Mouse (Mus musculus) forebrain, embryonic 12.5 days (tissue): ENCODE results near the gene Syt3. TPM values are rescaled to one million over a fixed set of nuclear protein-coding genes. Genes with fewer than 3 reads are reported as not detected.

Source experiments
- ATAC-seq: fragments of 200-750 bp; cut with Nextera tagmentation; 2 replicates; pipeline ENCODE4 v1.8.0; 2017; ENCODE audit warnings: moderate TSS enrichment; ENCODE audit not compliant: low FRiP score
- H3K27ac ChIP-seq: fragments of 300-500 bp; sonication (generic); 2 replicates; pipeline ENCODE4 v1.5.1; 2016; ENCODE audit warnings: mild to moderate bottlenecking
- H3K27me3 ChIP-seq: fragments of 300-500 bp; sonication (generic); 2 replicates; pipeline ENCODE4 v1.6.1; 2016; ENCODE audit warnings: mild to moderate bottlenecking
- H3K36me3 ChIP-seq: fragments of 300-500 bp; sonication (generic); replicated peaks from 2 replicates; pipeline ENCODE4 v1.6.1; 2016; ENCODE audit warnings: mild to moderate bottlenecking
- H3K4me1 ChIP-seq: fragments of 300-500 bp; sonication (generic); 2 replicates; pipeline ENCODE4 v1.6.1; 2016
- H3K4me2 ChIP-seq: fragments of 300-500 bp; sonication (generic); 2 replicates; pipeline ENCODE4 v1.6.1; 2016; ENCODE audit warnings: mild to moderate bottlenecking, moderate library complexity
- H3K4me3 ChIP-seq: fragments of 300-500 bp; sonication (generic); replicated peaks from 2 replicates; pipeline ENCODE4 v1.5.1; 2016; ENCODE audit warnings: mild to moderate bottlenecking
- H3K9ac ChIP-seq: fragments of 300-500 bp; sonication (generic); 2 replicates; pipeline ENCODE4 v1.6.1; 2016; ENCODE audit warnings: mild to moderate bottlenecking
- H3K9me3 ChIP-seq: fragments of 300-500 bp; sonication (generic); 2 replicates; pipeline ENCODE4 v1.6.1; 2016
- WGBS: fragments of 180-500 bp; shearing (Covaris S2); methylation state at CpG from one replicate; pipeline ENCODE4 v1.1.7; 2016; 5-methylcytosine and 5-hydroxymethylcytosine counted together
- polyA plus RNA-seq: library from polyadenylated mRNA; unstranded; fragments of >200 nt; fragmentation: Nextera tagmentation; extraction: Ambion mirVana; gene quantifications from 2 replicates; pipeline ENCODE4 v1.2.1, GENCODE M21; 2016

The Syt3 gene
- polyA plus RNA-seq, 1 experiment from 2014 or later = 6.6 TPM

- Histone ChIP-seq H3K4me3 (peak overlapping the region; percentile 20), H3K27ac (no peak overlapping the region), H3K4me1 (peaks cover 52% of the 10 kb centered on the region), H3K27me3 (peaks cover 81% of the 10 kb centered on the region), H3K9ac (peak overlapping the region; percentile 44), H3K4me2 (peak overlapping the region; percentile 54), H3K9me3 (no peaks in the 10 kb centered on the region), H3K36me3 (peaks cover 2% of the 10 kb centered on the region; the same call in 1 of the 2 replicates)
- ATAC-seq = peak; percentile 50
- WGBS = 2% methylated on average over 25 of the region's 25 CpGs
Observed at GRCm38 (mm10) chr7:44350957-44351711, 32.8 kb upstream of the Syt3 start.

DNA sequence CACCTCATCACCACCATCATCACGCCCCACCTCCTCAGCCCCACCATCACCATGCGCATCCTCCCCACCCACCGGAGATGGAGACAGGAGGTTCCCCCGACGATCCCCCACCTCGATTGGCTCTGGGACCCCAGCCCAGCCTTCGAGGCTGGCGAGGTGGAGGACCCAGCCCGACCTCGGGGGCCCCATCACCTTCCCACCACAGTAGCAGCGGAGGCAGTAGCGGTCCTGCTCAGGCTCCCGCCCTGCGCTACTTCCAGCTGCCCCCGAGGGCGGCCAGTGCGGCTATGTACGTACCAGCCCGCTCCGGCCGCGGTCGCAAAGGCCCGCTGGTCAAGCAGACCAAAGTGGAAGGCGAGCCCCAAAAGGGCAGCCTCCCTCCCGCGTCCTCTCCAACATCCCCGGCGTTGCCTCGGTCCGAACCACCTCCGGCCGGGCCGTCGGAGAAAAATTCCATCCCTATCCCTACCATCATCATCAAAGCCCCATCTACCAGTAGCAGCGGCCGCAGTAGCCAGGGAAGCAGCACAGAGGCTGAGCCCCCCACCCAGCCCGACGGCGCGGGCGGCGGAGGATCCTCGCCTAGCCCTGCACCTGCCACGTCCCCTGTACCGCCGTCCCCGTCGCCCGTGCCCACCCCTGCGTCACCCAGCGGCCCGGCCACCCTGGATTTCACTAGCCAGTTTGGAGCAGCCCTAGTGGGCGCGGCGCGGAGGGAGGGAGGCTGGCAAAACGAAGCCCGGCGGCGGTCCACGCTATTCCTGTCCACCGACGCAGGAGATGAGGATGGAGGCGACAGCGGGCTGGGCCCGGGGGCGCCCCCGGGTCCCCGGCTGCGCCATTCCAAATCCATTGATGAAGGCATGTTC is 31.8 kb upstream of the Syt3 start:
- H3K4me2 ChIP-seq = peak overlapping the region; percentile 54
- 0 out of 2 replicates have a peak, but pooled peaks have one; percentile 33 for ATAC-seq
- H3K27me3 ChIP-seq = peaks cover 91% of the 10 kb centered on the region
- no peaks in the 10 kb centered on the region for H3K36me3 ChIP-seq
- WGBS = 2% methylated on average over 71 of the region's 71 CpGs
- H3K4me1 ChIP-seq = peaks cover 62% of the 10 kb centered on the region
- peak overlapping the region; percentile 21; the same call in 1 of the 2 replicates for H3K9ac ChIP-seq
- no peak overlapping the region for H3K27ac ChIP-seq
- H3K4me3 ChIP-seq = peak overlapping the region; percentile 21
- no peaks in the 10 kb centered on the region for H3K9me3 ChIP-seq

DNA sequence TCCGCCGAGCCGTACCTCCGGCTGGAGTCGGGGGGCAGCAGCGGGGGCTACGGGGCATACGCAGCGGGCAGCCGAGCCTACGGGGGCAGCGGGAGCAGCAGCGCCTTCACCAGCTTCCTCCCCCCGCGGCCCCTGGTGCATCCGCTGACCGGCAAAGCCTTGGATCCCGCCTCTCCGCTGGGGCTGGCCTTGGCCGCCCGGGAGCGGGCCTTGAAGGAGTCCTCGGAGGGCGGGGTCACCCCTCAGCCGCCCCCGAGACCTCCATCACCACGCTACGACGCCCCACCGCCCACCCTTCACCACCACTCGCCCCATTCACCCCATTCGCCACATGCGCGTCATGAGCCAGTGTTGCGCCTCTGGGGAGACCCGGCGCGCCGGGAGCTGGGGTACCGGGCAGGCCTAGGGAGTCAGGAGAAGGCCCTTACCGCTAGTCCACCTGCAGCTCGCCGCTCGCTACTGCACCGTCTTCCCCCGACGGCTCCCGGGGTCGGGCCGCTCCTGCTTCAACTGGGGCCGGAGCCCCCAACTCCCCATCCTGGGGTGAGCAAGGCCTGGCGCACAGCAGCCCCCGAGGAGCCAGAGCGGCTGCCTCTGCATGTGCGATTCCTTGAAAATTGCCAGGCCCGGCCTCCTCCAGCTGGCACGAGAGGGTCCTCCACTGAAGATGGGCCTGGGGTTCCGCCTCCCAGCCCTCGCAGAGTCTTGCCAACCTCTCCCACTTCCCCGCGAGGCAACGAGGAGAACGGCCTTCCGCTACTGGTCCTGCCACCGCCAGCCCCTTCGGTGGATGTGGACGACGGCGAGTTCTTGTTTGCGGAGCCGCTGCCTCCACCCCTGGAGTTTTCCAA is 30.9 kb upstream of the Syt3 start:
- Histone ChIP-seq H3K9me3 (no peaks in the 10 kb centered on the region), H3K27me3 (peaks cover 98% of the 10 kb centered on the region), H3K4me1 (peaks cover 71% of the 10 kb centered on the region), H3K4me3 (peak overlapping the region; percentile 21), H3K36me3 (no peaks in the 10 kb centered on the region), H3K4me2 (peak overlapping the region; percentile 33), H3K9ac (0 out of 2 replicates have a peak overlapping the region, but pooled peaks have one; percentile 21), H3K27ac (no peak overlapping the region)
- ATAC-seq = no peak
- WGBS = 2% methylated on average over 71 of the region's 71 CpGs

DNA sequence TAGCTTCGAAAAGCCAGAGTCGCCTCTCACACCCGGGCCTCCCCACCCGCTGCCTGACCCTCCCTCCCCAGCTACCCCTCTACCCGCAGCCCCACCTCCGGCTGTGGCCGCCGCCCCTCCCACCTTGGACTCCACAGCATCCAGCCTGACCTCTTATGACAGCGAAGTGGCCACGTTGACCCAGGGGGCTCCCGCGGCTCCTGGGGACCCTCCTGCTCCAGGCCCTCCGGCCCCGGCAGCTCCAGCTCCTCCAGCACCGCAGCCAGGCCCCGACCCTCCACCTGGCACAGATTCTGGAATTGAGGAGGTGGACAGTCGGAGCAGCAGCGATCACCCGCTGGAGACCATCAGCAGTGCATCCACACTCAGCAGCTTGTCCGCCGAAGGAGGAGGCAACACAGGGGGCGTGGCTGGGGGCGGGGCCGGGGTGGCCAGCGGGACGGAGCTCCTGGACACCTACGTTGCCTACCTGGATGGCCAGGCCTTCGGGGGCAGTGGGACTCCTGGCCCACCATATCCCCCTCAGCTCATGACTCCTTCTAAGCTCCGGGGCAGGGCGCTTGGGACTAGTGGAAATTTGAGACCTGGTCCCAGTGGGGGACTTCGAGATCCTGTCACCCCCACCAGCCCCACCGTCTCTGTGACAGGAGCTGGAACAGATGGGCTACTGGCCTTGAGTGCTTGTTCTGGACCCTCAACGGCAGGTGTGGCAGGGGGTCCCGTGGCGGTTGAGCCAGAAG is 30.1 kb upstream of the Syt3 start:
- H3K4me3 ChIP-seq = peak overlapping the region; percentile 21
- H3K9ac ChIP-seq = no peak overlapping the region
- WGBS = 2% methylated on average over 35 of the region's 35 CpGs
- H3K4me2 ChIP-seq = peak overlapping the region; percentile 33
- peaks cover 95% of the 10 kb centered on the region for H3K27me3 ChIP-seq
- ATAC-seq = no peak
- H3K9me3 ChIP-seq = no peaks in the 10 kb centered on the region
- no peak overlapping the region for H3K27ac ChIP-seq
- no peaks in the 10 kb centered on the region for H3K36me3 ChIP-seq
- H3K4me1 ChIP-seq = peaks cover 76% of the 10 kb centered on the region

- no peak overlapping the region for H3K4me2 ChIP-seq
- H3K27me3 ChIP-seq = peaks cover 87% of the 10 kb centered on the region
- H3K27ac ChIP-seq = no peak overlapping the region
- H3K9me3 ChIP-seq = no peaks in the 10 kb centered on the region
- no peak overlapping the region for H3K4me3 ChIP-seq
- ATAC-seq = no peak
- H3K4me1 ChIP-seq = peaks cover 81% of the 10 kb centered on the region
- 64% methylated on average over 6 of the region's 6 CpGs for WGBS
- no peaks in the 10 kb centered on the region for H3K36me3 ChIP-seq
- H3K9ac ChIP-seq = no peak overlapping the region
Observed at GRCm38 (mm10) chr7:44355411-44355810, 28.5 kb upstream of the Syt3 start.

- H3K4me1 ChIP-seq = peaks cover 75% of the 10 kb centered on the region
Observed at GRCm38 (mm10) chr7:44356590-44357481, 27.1 kb upstream of the Syt3 start.

GRCm38 (mm10) chr7:44357531-44357930 is 26.4 kb upstream of the Syt3 start:
- 10% methylated on average over 10 of the region's 10 CpGs for WGBS
- H3K27ac ChIP-seq = peak overlapping the region; percentile 25; the same call in 1 of the 2 replicates
- H3K27me3 ChIP-seq = peaks cover 88% of the 10 kb centered on the region
- H3K4me1 ChIP-seq = peaks cover 68% of the 10 kb centered on the region
- no peaks in the 10 kb centered on the region for H3K9me3 ChIP-seq
- H3K4me3 ChIP-seq = peak overlapping the region; percentile 19
- no peak for ATAC-seq
- 0 out of 2 replicates have a peak overlapping the region, but pooled peaks have one; percentile 21 for H3K9ac ChIP-seq
- H3K36me3 ChIP-seq = no peaks in the 10 kb centered on the region
- H3K4me2 ChIP-seq = peak overlapping the region; percentile 29

More at GRCm38 (mm10) chr7:44356590-44357481, 27.1 kb upstream of the Syt3 start:
- Histone ChIP-seq H3K4me2 (peak overlapping the region; percentile 29), H3K36me3 (no peaks in the 10 kb centered on the region), H3K27me3 (peaks cover 88% of the 10 kb centered on the region), H3K9me3 (no peaks in the 10 kb centered on the region), H3K4me3 (peak overlapping the region; percentile 19), H3K9ac (peak overlapping the region; percentile 36), H3K27ac (0 out of 2 replicates have a peak overlapping the region, but pooled peaks have one; percentile 19)
- ATAC-seq = no peak
- 3% methylated on average over 35 of the region's 35 CpGs for WGBS

- 6% methylated on average over 5 of the region's 5 CpGs for WGBS
- Histone ChIP-seq H3K27me3 (peaks cover 88% of the 10 kb centered on the region), H3K27ac (peak overlapping the region; percentile 13; the same call in 1 of the 2 replicates), H3K9me3 (no peaks in the 10 kb centered on the region), H3K4me2 (0 out of 2 replicates have a peak overlapping the region, but pooled peaks have one; percentile 29), H3K36me3 (no peaks in the 10 kb centered on the region), H3K4me1 (peaks cover 64% of the 10 kb centered on the region), H3K4me3 (no peak overlapping the region), H3K9ac (peak overlapping the region; percentile 12; the same call in 1 of the 2 replicates)
- no peak for ATAC-seq
Observed at GRCm38 (mm10) chr7:44358012-44358411, 25.9 kb upstream of the Syt3 start.

GRCm38 (mm10) chr7:44358886-44359654 is 24.8 kb upstream of the Syt3 start:
- ATAC-seq = peak; percentile 36
- Histone ChIP-seq H3K4me2 (peak overlapping the region; percentile 83), H3K9ac (peak overlapping the region; percentile 63), H3K4me3 (peak overlapping the region; percentile 52), H3K4me1 (peaks cover 53% of the 10 kb centered on the region), H3K27ac (peak overlapping the region; percentile 88), H3K36me3 (no peaks in the 10 kb centered on the region), H3K27me3 (peaks cover 77% of the 10 kb centered on the region), H3K9me3 (no peaks in the 10 kb centered on the region)
- 2% methylated on average over 19 of the region's 26 CpGs for WGBS
